Mouse (Mus musculus): ENCODE data around the gene Gm3269.
"Not testable (repeated sequence)": the region's sequence is repeated elsewhere in the genome, so short reads cannot be mapped to it uniquely, and the experiment has no call there.

Gm3269 gene

GRCm38 (mm10) chr14:4837806-4838205, at the start of gene Gm3269:
Gm3269 (plus strand) TSS chr14:4838106.
- in situ Hi-C loops (cut with MboI; ENCODE audit: low sequenced_read_pairs): not testable (repeated sequence)

- in situ Hi-C loops (cut with MboI; ENCODE audit: low sequenced_read_pairs): not testable (repeated sequence)
Observed at GRCm38 (mm10) chr14:4806421-4806820, 31.5 kb upstream of the Gm3269 start.

- in situ Hi-C loops (cut with MboI; ENCODE audit: low sequenced_read_pairs): not testable (repeated sequence)
Observed at GRCm38 (mm10) chr14:4821950-4822349, 16.0 kb upstream of the Gm3269 start.

GRCm38 (mm10) chr14:4855299-4855980, 17.5 kb downstream of the Gm3269 start, which contains the start of gene Gm3264:
Gm3264 (plus strand) TSS chr14:4855576.
- in situ Hi-C loops (cut with MboI; ENCODE audit: low sequenced_read_pairs): not testable (repeated sequence)

GRCm38 (mm10) chr14:4892116-4892515, 54.2 kb downstream of the Gm3269 start, which contains the start of gene Gm3278:
Gm3278 (plus strand) TSS chr14:4892416.
- in situ Hi-C loops (cut with MboI; ENCODE audit: low sequenced_read_pairs): not testable (repeated sequence)
